In genomic region chr13:99063431-99063830, GRCm38 (mm10) we compare ENCODE assay signal across 18 mouse cellular contexts.
DNase-seq lines count a peak whose midpoint lies in the region; ATAC-seq and TF ChIP-seq lines count a peak whose summit lies in the region.
"Had no signal": no experiment of that assay in that cellular context is flagged by ENCODE, and none has a peak within 500 bp of the region (broad histone marks: within the 10 kb centered on the region; RNA-seq: fewer than 3 reads in every experiment).

No protein-coding gene starts in this region.

- TF ChIP-seq POLR2A in cortical plate, adult 2 months (IDR thresholded peaks at IDR 0.05; ENCODE audit: extremely low read depth, insufficient read depth, low read length) = no peak

- H3K4me2 ChIP-seq in stomach, embryonic 14.5 days (replicated peaks; ENCODE audit: low read depth, low read length) = no peak overlapping the region
- no peak overlapping the region for H3K4me2 ChIP-seq in stomach, postnatal 0 days (replicated peaks; ENCODE audit: low read depth)
- H3K4me2 ChIP-seq in limb, embryonic 13.5 days (replicated peaks) = no peak overlapping the region
- H3K4me2 ChIP-seq in neural tube, embryonic 15.5 days = no peak overlapping the region
- no peak overlapping the region for H3K4me2 ChIP-seq in forebrain, embryonic 16.5 days (ENCODE audit: low read length)
- H3K4me2 ChIP-seq: forebrain, embryonic 13.5 days; midbrain, embryonic 11.5 days had no signal

- peak overlapping the region; percentile 36; the same call in 1 of the 2 replicates for H3K27ac ChIP-seq in stomach, embryonic 14.5 days (ENCODE audit: low read length)
- H3K27ac ChIP-seq in stomach, postnatal 0 days (replicated peaks) = no peak overlapping the region
- H3K27ac ChIP-seq in cortical plate, adult 2 months (ENCODE audit: insufficient read depth, low read length) = peak overlapping the region; percentile 53; the same call in 1 of the 2 replicates
- peak overlapping the region; percentile 12; the same call in 1 of the 2 replicates for H3K27ac ChIP-seq in limb, embryonic 13.5 days
- H3K27ac ChIP-seq in neural tube, embryonic 15.5 days (replicated peaks) = no peak overlapping the region
- no peak overlapping the region for H3K27ac ChIP-seq in forebrain, embryonic 16.5 days (ENCODE audit: low read length)
- H3K27ac ChIP-seq: forebrain, embryonic 13.5 days had no signal

- no peak for TF ChIP-seq EP300 in stomach, postnatal 0 days (optimal IDR thresholded peaks at IDR 0.05)

- H3K9me3 ChIP-seq in stomach, embryonic 14.5 days (ENCODE audit: control insufficient read depth, low read depth, low read length) = no peaks in the 10 kb centered on the region
- no peaks in the 10 kb centered on the region for H3K9me3 ChIP-seq in stomach, postnatal 0 days (ENCODE audit: control insufficient read depth, low read length)
- H3K9me3 ChIP-seq in limb, embryonic 13.5 days = no peaks in the 10 kb centered on the region; the same call in 1 of the 2 replicates
- H3K9me3 ChIP-seq in neural tube, embryonic 15.5 days (replicated peaks) = no peaks in the 10 kb centered on the region
- H3K9me3 ChIP-seq in forebrain, embryonic 16.5 days (ENCODE audit: control insufficient read depth, low read length) = no peaks in the 10 kb centered on the region
- H3K9me3 ChIP-seq: forebrain, embryonic 13.5 days had no signal

- H3K9ac ChIP-seq in stomach, embryonic 14.5 days (replicated peaks; ENCODE audit: low read depth, low read length) = no peak overlapping the region
- no peak overlapping the region for H3K9ac ChIP-seq in stomach, postnatal 0 days (ENCODE audit: low read length)
- no peak overlapping the region for H3K9ac ChIP-seq in limb, embryonic 13.5 days
- no peak overlapping the region for H3K9ac ChIP-seq in neural tube, embryonic 15.5 days (replicated peaks)
- H3K9ac ChIP-seq in forebrain, embryonic 16.5 days (replicated peaks; ENCODE audit: low read depth, low read length) = no peak overlapping the region
- H3K9ac ChIP-seq: forebrain, embryonic 13.5 days had no signal

- no peak for ATAC-seq in stomach, embryonic 14.5 days (ENCODE audit: insufficient number of reproducible peaks, insufficient read depth, low FRiP score, low read depth)
- no peak for ATAC-seq in stomach, postnatal 0 days (ENCODE audit: low FRiP score, low TSS enrichment)
- peak; percentile 32 for ATAC-seq in limb, embryonic 13.5 days (ENCODE audit: low FRiP score, low read depth)
- ATAC-seq in neural tube, embryonic 15.5 days (ENCODE audit: low FRiP score) = no peak
- no peak for ATAC-seq in forebrain, embryonic 16.5 days
- ATAC-seq: activated CD4-positive, CD25-positive, alpha-beta regulatory T cell, adult 4 months; forebrain, embryonic 13.5 days had no signal

- no peaks in the 10 kb centered on the region for H3K27me3 ChIP-seq in stomach, embryonic 14.5 days (ENCODE audit: control insufficient read depth, insufficient read depth, low read length)
- H3K27me3 ChIP-seq in stomach, postnatal 0 days (ENCODE audit: control insufficient read depth, insufficient read depth, low read length) = no peaks in the 10 kb centered on the region
- no peaks in the 10 kb centered on the region for H3K27me3 ChIP-seq in limb, embryonic 13.5 days
- H3K27me3 ChIP-seq in neural tube, embryonic 15.5 days (replicated peaks) = no peaks in the 10 kb centered on the region
- H3K27me3 ChIP-seq in forebrain, embryonic 16.5 days (replicated peaks; ENCODE audit: control insufficient read depth, insufficient read depth, low read length) = no peaks in the 10 kb centered on the region
- H3K27me3 ChIP-seq: forebrain, embryonic 13.5 days had no signal

- H3K4me1 ChIP-seq in stomach, embryonic 14.5 days (ENCODE audit: control insufficient read depth, insufficient read depth, low read length) = no peaks in the 10 kb centered on the region
- no peaks in the 10 kb centered on the region for H3K4me1 ChIP-seq in stomach, postnatal 0 days (replicated peaks; ENCODE audit: control insufficient read depth, insufficient read depth)
- no peaks in the 10 kb centered on the region; the same call in 1 of the 2 replicates for H3K4me1 ChIP-seq in cortical plate, adult 2 months (ENCODE audit: control insufficient read depth, insufficient read depth, low read length)
- peaks cover 28% of the 10 kb centered on the region for H3K4me1 ChIP-seq in limb, embryonic 13.5 days
- peaks cover 3% of the 10 kb centered on the region; the same call in 1 of the 2 replicates for H3K4me1 ChIP-seq in neural tube, embryonic 15.5 days
- no peaks in the 10 kb centered on the region for H3K4me1 ChIP-seq in forebrain, embryonic 16.5 days (replicated peaks; ENCODE audit: control insufficient read depth, insufficient read depth, low read length)

- WGBS in stomach, embryonic 14.5 days = 69% methylated on average over 4 of the region's 4 CpGs
- 57% methylated on average over 4 of the region's 4 CpGs for WGBS in stomach, postnatal 0 days
- whole genome bisulfite sequencing in limb, embryonic 13.5 days = 21% methylated on average over 4 of the region's 4 CpGs
- 64% methylated on average over 4 of the region's 4 CpGs for WGBS in neural tube, embryonic 15.5 days
- 51% methylated on average over 4 of the region's 4 CpGs for WGBS in forebrain, embryonic 16.5 days

- no peaks in the 10 kb centered on the region for H3K36me3 ChIP-seq in stomach, embryonic 14.5 days (ENCODE audit: control insufficient read depth, insufficient read depth, low read length)
- H3K36me3 ChIP-seq in stomach, postnatal 0 days (ENCODE audit: control insufficient read depth, insufficient read depth, low read length) = no peaks in the 10 kb centered on the region
- no peaks in the 10 kb centered on the region for H3K36me3 ChIP-seq in limb, embryonic 13.5 days
- no peaks in the 10 kb centered on the region for H3K36me3 ChIP-seq in neural tube, embryonic 15.5 days
- H3K36me3 ChIP-seq in forebrain, embryonic 16.5 days (ENCODE audit: control insufficient read depth, insufficient read depth) = no peaks in the 10 kb centered on the region

- no peak overlapping the region for H3K4me3 ChIP-seq in stomach, embryonic 14.5 days (ENCODE audit: low read depth, low read length)
- no peak overlapping the region for H3K4me3 ChIP-seq in stomach, postnatal 0 days (ENCODE audit: low read depth, low read length)
- H3K4me3 ChIP-seq in cortical plate, adult 2 months (ENCODE audit: insufficient read depth, low read length) = no peak overlapping the region
- H3K4me3 ChIP-seq in limb, embryonic 13.5 days = no peak overlapping the region
- H3K4me3 ChIP-seq in neural tube, embryonic 15.5 days (replicated peaks) = no peak overlapping the region
- no peak overlapping the region for H3K4me3 ChIP-seq in forebrain, embryonic 16.5 days (replicated peaks; ENCODE audit: low read length)
- H3K4me3 ChIP-seq: erythroblast, embryonic 14.5 days; forebrain, embryonic 13.5 days had no signal

- TF ChIP-seq CTCF in stomach, postnatal 0 days (IDR thresholded peaks at IDR 0.05; ENCODE audit: low read depth) = no peak
- TF ChIP-seq CTCF in cortical plate, adult 2 months (IDR thresholded peaks at IDR 0.05; ENCODE audit: extremely low read depth, insufficient read depth, low read length) = no peak

- no peak for DNase-seq in stomach, postnatal 0 days (ENCODE audit: low spot score)
- DNase-seq in right cerebral cortex, postnatal 14 days = no peak
- DNase-seq: adrenal gland, postnatal 25 days; cerebellum, adult 2 months; gastrocnemius, postnatal 25 days; kidney, adult 18-20 months; kidney, postnatal 25 days; liver; thymus, adult 2 months had no signal

Comparison
In these comparisons a context has a peak if more than half of its experiments do, and no peak if none do; other contexts are left out.
1. H3K27ac ChIP-seq: peak in stomach, embryonic 14.5 days (single experiment), cortical plate, adult 2 months (single experiment) and limb, embryonic 13.5 days (single experiment); none in stomach, postnatal 0 days (single experiment), neural tube, embryonic 15.5 days (single experiment) and forebrain, embryonic 16.5 days (single experiment).